Mouse (Mus musculus) kidney, adult 8-10 months (tissue): Measurements from ENCODE around the gene Hs3st6.
"Not testable (repeated sequence)": the region's sequence is repeated elsewhere in the genome, so short reads cannot be mapped to it uniquely, and the experiment has no call there.

Experiments used
- DNase-seq, 2 experiments: peaks; one replicate each; pipeline ENCODE4 v3.0.0; 2022

Hs3st6 gene

GRCm38 (mm10) chr17:24752415-24753394 lies at the start of gene Hs3st6:
TSS of gene Hs3st6 (plus strand) at chr17:24752988.
- DNase-seq, result peak in 1 of 2 experiments; percentile 33

DNA sequence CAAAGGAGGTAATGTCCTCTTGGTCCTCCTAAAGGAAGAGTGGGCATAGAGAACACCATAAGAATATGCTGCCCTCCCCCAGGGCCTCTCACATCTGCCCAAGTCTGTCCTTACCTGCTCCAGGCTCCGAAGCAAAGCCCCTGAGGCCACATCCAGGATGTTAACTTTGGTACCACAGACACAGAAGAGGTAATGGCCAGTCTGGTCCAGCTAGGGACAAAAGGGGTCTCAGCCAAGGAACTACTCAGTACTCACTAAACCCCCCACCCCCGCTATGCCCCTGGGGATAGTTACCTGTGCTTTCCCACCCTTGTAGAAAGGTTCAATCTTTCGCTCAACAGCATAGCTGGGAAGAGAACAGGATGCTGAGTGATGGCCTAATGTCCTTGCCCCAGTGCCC lies 47.0 kb upstream of the Hs3st6 start:
- DNase-seq, result no peak

DNA sequence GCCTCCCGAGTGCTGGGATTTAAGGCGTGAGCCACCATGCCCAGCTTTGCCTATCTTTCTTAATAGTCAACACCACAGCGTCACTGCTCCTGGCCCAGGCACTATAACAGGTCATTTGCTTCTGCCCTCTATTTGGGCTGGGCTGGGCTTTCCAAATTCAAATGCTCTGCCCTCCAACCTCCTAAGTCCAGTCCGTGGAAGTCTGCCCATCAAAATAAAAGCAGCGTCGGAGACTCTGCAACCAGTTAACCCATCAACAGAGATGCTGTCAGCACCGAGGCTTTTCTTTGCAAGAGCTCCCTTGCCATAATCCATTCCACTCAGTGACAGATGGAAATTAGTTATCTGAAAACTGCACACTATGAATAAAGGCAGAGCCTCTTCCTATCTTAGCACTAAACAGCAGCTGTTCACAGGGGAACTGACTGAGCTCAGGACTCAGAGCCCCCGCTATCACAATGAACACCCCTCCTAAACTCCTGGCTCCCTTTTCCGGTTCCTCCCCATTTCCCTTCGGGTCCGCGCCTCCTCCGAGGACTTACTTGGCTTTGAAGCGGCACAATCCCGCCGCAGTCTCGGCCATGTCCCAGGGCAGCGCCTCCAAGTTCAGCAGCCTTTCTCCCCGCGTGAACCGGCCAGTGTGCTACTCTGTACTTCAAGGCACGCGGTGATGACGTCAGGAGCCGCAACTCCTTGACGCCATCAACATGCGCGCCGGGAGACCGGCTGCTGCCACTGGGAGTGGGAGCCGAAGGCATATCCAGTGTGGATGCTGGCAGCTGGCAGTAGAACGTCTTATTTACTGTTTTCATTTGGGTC lies 45.6 kb upstream of the Hs3st6 start, which contains the start of gene Tbl3:
Tbl3 (minus strand) TSS at position 679 of the 819 bp plus-strand sequence.
- peak; percentile 88 to 94 for DNase-seq

DNA sequence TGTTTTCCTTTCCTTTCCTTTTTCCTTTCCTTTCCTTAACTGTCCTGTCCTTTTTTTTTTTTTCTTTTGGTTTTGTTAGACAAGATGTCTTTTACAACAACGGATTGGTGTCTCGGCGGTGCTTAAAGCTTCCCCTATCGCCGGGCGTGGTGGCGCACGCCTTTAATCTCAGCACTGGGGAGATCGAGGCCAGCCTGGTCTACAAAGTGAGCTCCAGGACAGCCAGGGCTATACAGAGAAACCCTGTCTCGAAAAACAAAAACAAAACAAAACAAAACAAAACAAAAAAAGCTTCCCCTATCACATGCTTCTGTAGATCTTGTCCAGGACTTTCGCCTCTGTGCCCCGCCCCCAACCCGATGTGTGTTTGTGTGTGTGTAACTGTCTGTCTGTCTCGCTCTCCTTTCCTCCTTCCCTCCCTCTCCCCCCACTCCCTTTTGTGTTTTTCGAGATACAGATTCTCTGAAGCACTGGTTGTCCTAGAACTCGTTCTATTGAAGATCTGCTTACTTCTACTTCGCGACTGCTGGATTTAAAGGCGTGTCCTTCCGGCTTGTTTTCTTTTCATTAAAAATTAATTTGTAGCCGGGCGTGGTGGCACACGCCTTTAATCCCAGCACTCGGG lies 44.9 kb upstream of the Hs3st6 start:
- no peak for DNase-seq

DNA sequence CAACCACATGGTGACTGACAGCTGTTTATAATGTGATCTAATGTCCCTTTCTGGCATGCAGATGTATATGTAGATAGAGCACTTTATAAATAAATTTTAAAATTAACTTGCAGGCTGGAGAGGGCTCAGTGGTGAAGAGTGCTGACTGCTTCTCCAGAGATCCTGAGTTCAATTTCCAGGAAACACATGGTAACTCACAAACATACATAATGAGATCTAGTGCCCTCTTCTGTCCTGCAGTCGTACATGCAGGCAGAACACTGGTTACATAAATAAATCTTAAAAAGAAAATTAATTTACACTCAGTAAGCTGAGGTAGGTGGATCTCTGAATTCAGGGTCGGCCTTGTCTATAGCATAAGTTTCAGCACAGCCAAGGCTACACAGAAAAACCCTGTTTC lies 44.1 kb upstream of the Hs3st6 start:
- no peak for DNase-seq

DNA sequence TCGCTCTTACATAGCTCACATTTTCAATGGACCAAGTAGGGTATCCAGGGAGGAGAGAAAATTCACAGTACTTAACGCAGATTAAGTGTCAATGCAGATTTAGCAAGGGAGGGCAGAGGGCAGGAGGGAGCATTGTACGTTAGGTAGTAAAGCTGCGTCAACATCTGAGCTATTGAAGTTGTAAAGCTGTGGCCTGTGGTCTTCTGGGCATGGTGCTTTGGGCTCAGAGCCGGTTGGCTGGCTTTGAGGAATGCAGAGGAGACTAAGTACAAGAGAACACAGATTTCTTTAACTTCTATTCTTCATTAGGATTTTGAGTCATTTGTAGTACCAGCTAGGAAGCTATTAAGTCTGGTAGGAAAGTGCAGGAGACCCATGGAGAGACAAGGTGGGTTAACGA lies 37.2 kb upstream of the Hs3st6 start:
- DNase-seq, result no peak

DNA sequence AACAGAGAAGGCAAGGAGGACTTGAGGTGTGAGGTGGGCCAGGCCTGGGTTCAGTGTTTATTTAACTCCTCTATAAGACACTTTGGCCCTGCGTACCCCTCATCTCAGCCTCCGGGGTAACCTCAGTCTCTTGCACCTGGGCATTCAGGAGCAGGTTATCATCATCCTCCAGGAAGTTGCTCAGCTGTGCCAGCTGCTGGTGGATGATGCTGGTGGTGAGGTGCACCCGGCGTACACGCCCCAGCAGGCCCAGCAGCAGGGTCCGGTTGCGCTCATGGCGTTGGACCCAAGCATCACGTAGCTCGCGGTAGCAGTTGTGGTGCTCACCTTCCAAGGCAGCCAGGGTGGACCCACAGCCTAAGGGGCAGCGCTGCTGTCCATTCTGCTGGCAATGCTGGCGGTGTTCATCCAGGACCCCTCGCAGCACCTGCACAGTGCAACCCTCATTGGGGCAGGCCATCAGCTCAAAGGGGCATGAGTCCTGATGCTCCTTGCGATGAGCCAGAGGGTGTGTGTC lies 36.6 kb upstream of the Hs3st6 start:
- no peak for DNase-seq

DNA sequence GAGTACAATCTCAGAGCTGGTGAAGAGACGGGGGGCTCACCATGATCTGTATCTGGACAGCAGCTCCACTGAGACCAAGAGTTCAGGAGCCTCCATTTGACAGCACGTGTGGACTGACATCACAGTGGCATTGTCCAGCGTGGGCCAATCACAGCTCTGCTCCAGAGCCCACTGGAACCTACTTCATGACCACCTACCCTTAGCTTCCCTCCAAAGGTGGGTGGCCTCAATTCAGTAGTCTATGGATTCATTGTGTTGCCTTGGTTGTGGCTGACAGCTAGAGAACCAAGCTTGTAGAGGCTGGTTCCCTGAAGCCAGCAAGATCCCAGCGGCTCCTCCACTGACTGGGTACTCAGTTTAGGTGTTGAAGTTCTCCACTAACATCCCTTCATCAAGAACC lies 34.8 kb upstream of the Hs3st6 start, which contains the start of the genes Rnf151 and Rps2:
Rnf151 (minus strand) TSS at position 121 of the 400 bp plus-strand sequence.
Rps2 (plus strand) TSS at position 174 of the 400 bp plus-strand sequence.
- no peak for DNase-seq

- not testable (repeated sequence) for DNase-seq
Observed at GRCm38 (mm10) chr17:24718938-24719337, 33.9 kb upstream of the Hs3st6 start.

- peak; percentile 98 to 99 for DNase-seq
Observed at GRCm38 (mm10) chr17:24719494-24720222, 33.1 kb upstream of the Hs3st6 start.

DNA sequence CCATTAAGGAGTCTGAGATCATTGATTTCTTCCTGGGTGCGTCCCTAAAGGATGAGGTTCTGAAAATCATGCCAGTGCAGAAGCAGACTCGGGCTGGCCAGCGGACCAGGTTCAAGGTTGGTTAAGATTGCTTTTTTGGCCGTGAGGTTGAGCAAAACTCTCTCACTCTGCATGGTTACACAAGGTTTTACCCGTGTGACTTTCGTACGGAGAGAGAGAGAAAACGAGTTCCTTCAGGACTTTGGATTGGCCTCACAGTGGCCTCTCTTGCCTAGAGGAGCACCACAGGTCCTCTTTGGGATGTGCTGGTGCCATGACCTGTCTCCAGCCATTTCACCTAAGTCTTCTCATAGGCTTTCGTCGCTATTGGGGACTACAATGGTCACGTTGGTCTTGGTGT lies 32.2 kb upstream of the Hs3st6 start:
- not testable (repeated sequence) for DNase-seq

DNA sequence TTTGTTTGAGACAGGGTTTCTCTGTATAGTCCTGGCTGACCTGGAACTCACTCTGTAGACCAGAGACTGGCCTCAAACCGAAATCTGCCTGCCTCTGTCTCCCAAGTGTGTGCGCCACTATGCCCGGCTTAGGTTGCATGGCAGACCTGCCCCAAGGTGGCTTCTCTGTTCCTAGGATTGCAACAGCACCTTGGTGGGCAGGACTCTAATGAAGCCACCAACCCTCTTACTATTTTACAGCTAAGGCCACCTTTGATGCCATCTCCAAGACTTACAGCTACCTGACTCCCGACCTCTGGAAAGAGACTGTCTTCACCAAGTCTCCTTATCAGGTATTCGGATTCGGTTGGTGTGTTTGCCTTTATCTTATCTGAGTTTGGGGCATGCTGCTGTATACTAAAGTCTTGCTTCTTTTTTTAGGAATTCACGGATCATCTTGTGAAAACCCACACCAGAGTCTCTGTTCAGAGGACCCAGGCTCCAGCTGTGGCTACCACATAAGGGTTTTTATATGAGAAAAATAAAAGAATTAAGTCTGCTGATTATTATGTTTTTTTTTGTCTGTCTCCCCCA lies 31.3 kb upstream of the Hs3st6 start:
- DNase-seq, result not testable (repeated sequence)

GRCm38 (mm10) chr17:24722220-24722924 lies 30.4 kb upstream of the Hs3st6 start:
- no peak for DNase-seq

GRCm38 (mm10) chr17:24723122-24723880 lies 29.5 kb upstream of the Hs3st6 start:
- DNase-seq, result no peak

DNA sequence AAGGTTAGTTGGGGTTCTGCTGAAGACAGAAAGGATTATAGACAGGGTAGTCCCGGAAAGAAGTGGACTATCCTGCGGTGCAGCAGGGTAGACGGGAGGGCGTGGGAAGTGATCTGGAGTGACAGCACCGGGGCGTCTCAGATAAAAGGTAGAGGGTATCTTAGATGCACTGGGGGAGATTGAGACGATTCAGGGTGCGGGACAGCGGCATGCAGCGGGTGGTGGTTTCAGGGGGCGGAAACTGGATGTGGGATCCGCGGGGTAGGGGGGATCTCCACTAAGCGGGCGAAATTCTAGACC lies 29.0 kb upstream of the Hs3st6 start:
- DNase-seq, result no peak

DNA sequence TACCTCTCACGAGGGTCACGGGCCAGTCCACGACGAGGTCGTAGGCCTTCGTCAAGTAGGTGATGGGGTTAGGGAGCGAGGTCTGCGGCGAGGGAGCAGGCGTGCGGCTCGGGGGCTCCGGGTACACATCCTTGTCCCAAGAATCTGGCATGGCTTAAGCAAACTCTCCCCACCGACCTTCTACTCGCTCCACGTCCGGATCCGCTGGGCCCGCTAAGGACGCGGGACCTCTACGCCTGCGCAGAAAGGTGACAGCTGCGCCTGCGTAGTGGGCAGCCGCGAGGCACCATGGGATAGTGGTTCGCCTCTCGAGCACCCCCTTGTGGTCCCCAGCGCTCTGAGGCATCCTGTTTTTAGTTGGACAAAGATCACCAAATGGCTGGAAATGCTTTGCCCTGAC lies 28.6 kb upstream of the Hs3st6 start, which contains the start of gene Ndufb10:
Ndufb10 (minus strand) TSS at position 295 of the 400 bp plus-strand sequence.
- DNase-seq, result peak; percentile 95 to 98

- no peak for DNase-seq
Observed at GRCm38 (mm10) chr17:24725637-24726390, 27.0 kb upstream of the Hs3st6 start.

GRCm38 (mm10) chr17:24727618-24728017 lies 25.2 kb upstream of the Hs3st6 start, which contains the start of gene Rpl3l:
TSS of gene Rpl3l (plus strand) at chr17:24727820.
- no peak for DNase-seq

DNA sequence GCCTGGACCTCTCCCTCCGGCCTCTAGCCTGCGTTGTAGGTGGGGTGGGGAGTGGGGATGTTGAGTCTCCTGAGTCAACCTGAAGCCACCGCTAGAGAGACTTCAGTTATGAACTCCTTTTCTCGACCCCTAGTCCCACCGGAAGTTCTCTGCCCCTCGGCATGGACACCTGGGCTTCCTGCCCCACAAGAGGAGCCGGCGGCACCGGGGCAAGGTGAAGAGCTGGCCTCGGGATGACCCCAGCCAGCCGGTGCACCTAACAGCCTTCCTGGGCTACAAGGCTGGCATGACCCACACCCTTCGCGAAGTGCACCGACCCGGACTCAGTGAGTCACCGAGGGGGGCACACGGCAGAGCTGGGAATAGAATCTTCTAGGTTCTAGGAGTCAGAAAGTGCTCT lies 24.6 kb upstream of the Hs3st6 start:
- DNase-seq, result no peak
